Mouse (Mus musculus) T-cell, adult 2 months (primary cell): ENCODE data around the gene Gm5447.

Source experiments
- DNase-seq: peaks from one replicate; pipeline ENCODE4 v3.0.0; 2022; ENCODE audit warnings: low spot score

Gm5447 gene

GRCm38 (mm10) chr13:30973501-30974246 lies at the start of gene Gm5447, which contains the start of gene Exoc2:
Gm5447 (plus strand) TSS chr13:30974204.
Exoc2 (minus strand) TSS chr13:30974093.
- DNase-seq, result peak; percentile 80

DNA sequence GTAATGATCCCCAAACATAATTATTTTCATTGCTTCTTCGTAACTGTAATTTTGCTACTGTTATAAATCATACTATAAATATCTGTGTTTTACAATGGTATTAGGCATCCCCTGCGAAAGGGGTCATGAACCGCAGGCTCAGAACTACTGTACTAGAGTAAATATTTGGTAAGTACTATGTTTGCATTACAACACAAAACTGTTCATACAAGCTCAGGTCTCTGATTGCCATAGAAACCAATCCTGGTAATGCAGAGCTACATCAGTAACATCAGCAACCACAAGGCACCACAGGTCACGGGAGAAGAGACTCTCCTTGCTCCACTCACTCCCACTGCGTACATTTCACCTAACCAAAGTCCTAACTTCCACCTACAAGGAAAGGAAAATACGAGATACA lies 49.7 kb upstream of the Gm5447 start:
- no peak for DNase-seq

DNA sequence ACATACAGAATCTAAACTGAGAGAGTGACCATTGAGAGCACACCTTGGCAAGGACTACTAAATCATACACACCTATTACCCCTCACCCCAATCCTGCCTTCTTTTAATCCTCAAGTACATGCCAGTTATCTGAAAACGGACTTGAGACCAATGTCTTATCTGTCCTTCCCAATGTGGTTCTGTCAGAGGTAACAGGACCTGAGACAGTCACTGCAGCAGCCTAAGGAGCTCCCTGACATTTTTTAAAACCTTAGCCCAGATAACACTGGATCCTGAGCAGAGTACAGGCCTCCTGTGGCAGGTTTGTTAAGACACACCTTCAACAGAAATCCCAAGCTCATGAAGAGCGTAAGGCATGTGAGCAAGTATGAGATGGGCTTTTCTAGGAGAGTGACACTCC lies 44.9 kb upstream of the Gm5447 start:
- DNase-seq, result no peak

GRCm38 (mm10) chr13:30931613-30932012 lies 42.4 kb upstream of the Gm5447 start:
- no peak for DNase-seq

DNA sequence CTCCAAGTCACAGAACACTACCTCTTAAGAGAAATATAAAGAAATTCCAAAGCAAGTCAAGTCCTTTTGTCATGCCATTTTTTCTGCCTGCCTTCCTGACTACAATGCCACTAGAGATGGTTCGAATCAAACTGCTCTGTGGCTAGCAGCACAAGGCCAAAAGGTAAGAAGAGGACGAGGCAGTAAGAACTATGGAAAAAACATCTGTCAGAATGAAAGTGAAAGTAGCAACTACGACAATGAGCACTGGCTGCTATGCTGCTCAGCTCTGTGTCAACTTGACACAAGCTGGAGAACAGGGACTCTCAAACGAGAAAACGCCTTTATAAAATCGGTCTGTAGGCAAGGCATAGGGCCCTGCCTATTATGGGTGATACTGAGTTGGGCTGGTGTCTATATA lies 41.0 kb upstream of the Gm5447 start:
- peak; percentile 28 for DNase-seq

DNA sequence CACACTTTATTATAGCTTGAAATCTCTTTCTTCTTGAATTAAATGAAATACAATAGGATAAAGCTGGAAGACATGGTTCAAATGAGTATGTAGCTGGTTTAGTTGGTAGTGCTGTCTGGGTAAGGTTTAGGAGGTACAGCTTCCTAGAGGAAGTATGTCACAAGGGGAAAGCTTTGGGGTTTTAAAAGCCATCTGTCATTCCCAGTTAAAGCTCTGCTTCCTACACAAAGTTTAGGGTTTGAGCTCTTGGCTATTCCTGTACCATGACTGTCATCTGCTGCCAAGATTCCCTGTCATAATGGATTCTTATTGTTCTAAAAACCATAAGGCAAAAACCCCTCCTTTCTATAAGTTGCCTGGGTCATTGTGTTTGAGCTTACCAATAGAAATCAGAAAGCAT lies 28.2 kb upstream of the Gm5447 start:
- no peak for DNase-seq

GRCm38 (mm10) chr13:30947129-30947528 lies 26.9 kb upstream of the Gm5447 start:
- DNase-seq, result no peak

- no peak for DNase-seq
Observed at GRCm38 (mm10) chr13:30947540-30947939, 26.5 kb upstream of the Gm5447 start, which contains the start of gene Hus1b. Hus1b (minus strand) TSS chr13:30947759.

- no peak for DNase-seq
Observed at GRCm38 (mm10) chr13:30949181-30949580, 24.8 kb upstream of the Gm5447 start.

DNA sequence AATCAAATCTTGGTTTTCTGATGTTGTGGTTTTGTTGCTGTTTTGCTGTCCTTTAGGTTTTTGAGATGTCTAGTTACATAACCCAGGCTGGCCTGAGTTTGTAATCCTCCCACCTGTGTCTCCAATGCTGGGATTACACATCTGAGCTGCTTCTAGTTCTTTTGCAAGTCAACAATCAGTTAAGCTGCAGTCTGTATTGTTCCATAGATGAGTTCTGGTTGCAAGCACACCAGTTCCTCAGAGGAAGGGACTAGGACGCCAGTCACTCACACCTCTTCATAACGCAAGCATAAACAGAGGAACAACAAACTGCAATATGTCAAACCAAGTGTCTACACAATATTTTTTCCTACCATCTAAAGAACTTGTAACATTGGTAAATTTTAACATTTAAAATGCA lies 22.0 kb upstream of the Gm5447 start:
- DNase-seq, result no peak

- no peak for DNase-seq
Observed at GRCm38 (mm10) chr13:30953580-30953979, 20.4 kb upstream of the Gm5447 start.

DNA sequence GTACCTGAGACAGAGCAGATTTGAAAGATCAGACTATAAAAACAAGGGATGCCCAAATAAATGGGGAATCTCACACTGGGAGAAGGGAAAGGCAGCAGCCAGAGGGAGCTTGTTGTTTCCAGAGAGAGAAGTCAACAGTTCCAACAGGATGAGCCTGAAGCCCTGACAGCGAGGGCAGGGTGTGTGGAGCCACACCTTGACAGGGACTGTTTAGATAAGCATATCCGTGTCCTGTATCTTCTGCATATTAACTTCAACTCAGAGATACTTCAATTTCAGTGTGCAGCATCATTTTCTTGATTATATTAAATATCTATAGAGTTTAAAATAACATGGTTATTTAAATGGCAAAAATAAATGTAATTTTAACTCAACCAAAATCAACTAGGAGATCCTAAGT lies 13.3 kb upstream of the Gm5447 start:
- no peak for DNase-seq

DNA sequence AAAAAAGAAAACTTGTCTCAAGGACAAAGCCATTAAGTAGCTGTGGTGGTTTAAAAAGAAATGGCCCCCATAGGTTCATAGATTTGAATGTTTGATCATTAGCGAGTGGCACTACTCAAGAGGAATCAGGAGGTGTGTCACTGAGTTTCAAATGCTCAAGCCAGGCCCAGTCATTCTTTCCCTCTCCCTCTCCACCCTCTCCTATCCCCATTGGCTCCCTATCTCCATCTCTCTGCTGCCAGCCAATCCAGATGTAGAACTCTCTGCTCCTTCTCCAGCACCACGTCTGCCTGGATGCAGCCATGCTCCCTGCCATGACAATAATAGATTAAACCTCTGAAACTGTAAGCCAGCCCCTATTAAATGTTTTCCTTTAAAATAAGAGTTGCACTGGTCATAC lies 12.1 kb upstream of the Gm5447 start:
- no peak for DNase-seq

DNA sequence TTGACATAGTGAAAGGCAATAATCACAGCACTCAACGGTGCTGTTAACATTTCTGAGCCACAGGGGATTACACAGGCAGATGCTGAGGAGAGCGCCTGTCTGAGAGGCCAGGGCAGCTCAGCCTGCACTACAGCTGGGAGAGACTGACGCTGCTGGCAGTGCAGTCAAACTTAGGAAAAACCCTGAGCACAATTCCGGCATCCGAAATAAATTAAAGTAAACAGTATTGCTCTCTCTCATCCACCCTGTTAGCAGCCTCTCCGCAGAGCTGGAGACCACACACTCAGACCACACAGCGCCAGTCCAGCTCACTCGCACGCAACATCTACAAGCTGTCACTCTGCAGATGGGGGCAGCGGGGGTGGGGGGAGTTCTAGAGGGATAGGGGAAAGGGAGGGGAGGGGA lies 7.5 kb upstream of the Gm5447 start:
- DNase-seq, result no peak

- no peak for DNase-seq
Observed at GRCm38 (mm10) chr13:30968311-30968710, 5.7 kb upstream of the Gm5447 start.

- DNase-seq, result no peak
Observed at GRCm38 (mm10) chr13:30971047-30971446, 3.0 kb upstream of the Gm5447 start.

DNA sequence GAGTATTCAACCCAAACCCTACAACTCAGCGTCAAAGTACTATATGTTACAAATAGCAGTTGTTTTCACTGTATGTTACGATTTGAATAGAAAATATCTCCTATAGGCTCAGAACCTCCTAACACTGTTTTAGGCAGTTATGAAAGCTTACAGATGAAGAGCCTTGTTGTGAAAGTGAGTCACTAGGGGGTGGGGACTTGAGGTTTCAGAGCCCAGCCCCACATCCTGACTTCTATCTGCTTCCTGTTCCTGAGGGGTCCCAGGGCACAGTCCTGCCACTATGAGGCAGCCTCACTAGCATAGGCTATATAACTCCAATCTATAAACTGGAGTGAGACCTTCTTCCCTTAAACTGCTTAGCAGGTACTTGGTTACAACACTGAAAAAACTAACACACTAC lies 1.9 kb upstream of the Gm5447 start:
- peak; percentile 82 for DNase-seq

GRCm38 (mm10) chr13:30974247-30974630 lies 235 bp downstream of the Gm5447 start:
- no peak for DNase-seq

- DNase-seq, result no peak
Observed at GRCm38 (mm10) chr13:30976536-30977084, 2.6 kb downstream of the Gm5447 start.

DNA sequence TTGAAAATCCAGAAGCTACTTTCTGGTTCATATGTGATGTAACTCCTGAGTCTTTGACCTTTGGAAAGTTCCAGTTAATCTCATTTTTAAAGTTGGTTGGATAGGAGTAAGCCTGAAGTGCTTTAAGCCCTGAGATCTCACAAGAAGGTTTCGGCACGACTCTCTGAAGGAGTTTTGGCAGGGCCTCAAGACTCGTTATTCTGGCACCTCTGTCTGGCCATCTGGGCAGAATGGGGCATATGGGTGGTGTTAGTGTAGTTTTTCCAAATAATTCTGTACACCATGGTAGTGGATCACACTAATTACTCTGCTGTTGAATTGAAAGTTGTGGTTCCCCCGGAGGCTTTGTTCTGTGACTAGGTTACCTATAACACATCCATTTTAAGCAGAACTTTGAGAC lies 4.2 kb downstream of the Gm5447 start:
- DNase-seq, result no peak

DNA sequence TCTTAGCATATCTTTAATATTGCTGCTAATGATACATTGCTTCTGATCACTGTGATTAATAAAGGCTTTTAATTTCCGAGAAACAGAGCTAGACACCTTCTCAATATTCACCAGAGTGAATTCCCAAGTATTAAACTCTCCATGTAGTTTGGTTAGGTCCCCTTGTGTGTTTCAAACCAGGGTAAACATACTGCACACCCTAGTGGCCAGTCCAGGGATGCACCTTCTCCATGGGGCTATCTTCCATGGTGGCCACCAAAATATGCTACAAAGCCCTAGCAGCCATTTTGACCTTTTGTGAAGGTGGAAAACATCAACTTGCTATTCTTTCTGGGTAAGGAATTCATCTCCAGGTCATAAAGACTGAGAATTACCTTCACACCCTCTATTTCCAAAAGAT lies 7.7 kb downstream of the Gm5447 start:
- peak; percentile 50 for DNase-seq

GRCm38 (mm10) chr13:30985275-30985597 lies 11.2 kb downstream of the Gm5447 start:
- DNase-seq, result no peak

DNA sequence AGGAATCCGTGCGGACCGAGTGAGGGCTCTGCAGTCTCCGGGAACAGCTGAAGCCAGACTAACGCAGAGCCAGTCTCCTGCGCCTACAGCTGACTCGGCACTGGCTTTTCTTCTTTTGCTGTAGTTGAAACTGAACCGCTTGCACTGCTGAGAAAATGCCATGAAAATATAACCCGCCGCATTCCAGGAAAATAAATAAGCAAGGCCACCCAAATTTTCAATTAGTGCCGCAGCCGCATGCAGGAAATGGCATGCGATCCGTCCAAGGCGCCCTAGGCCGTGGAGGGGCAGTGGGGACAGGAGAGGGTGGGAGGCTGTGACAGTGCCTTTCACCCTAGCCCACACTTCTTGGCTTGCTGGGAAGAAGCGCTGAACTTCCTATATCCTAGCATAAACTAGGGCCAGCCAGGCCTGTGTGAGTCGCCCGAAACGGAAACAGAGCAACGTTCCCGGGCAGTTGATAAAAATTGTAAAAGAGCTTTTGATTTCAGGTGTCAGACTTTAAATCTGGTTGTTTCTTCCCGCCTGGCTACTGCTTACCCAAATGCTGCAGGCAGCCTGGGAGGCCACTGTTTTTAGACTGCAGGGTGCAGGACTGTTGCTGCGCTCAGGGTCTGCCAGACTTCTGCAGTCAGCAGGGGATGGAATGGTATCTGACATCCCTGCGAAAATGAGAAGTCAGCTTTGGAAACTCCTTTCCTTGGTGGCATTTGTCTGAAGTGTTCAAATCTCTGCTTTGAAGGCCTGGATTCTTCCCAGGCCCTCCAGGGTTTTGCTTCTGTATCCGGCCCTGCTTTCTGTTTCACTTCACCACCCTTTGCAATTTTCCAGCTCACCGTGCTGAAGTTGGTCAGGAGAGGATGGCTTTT lies 11.8 kb downstream of the Gm5447 start:
- DNase-seq, result no peak
